Mouse (Mus musculus): ENCODE results near the gene Lyl1.

DNA sequence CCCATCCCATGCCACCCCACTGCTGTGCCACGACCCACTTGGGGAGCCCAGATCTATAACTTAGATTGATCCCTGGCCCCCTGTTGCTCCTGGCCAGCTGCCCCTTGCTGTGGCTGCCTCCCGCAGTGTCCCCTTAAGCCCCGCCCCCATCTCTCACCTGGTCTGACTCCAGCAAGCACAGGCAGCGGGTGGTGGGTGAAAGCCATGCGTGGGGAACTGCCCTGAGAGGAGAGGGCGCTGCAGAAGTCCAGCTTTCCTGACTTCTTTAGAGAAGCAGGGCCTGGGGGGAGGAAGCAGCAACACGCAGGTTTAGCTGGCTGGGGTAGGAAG is 22.3 kb downstream of the Lyl1 start:
- no peak for TF ChIP-seq CTCF (IDR thresholded peaks at IDR 0.05; ENCODE audit: control insufficient read depth, insufficient read depth, insufficient read length)
- TF ChIP-seq USF1 (IDR thresholded peaks at IDR 0.05; ENCODE audit: low read depth), result no peak
- TF ChIP-seq MAX (IDR thresholded peaks at IDR 0.05), result no peak
- TF ChIP-seq CEBPB (IDR thresholded peaks at IDR 0.05; ENCODE audit: low read depth), result no peak
- TF ChIP-seq MYOG (IDR thresholded peaks at IDR 0.05; ENCODE audit: control insufficient read depth, extremely low read depth, insufficient read length), result no peak

All from C2C12 (cell line).